Mouse (Mus musculus) layer of hippocampus, postnatal 36 days (tissue): ENCODE data around the gene Unc79. TPM values are rescaled to one million over a fixed set of nuclear protein-coding genes. Genes with fewer than 3 reads are reported as not detected.
A peak's percentile ranks its signal among the peaks of the same experiment; 100 is the strongest.

Source experiments
- DNase-seq, 2 experiments: peaks; one replicate each; pipeline ENCODE4 v3.0.0; 2022
- total RNA-seq, 2 experiments: library from RNA; stranded (reverse); gene quantifications; 2 replicates each; pipeline ENCODE4 v1.2.3; 2021

Unc79 gene
- total RNA-seq, 2 experiments from 2014 or later = 53.0 to 57.7 TPM

DNA sequence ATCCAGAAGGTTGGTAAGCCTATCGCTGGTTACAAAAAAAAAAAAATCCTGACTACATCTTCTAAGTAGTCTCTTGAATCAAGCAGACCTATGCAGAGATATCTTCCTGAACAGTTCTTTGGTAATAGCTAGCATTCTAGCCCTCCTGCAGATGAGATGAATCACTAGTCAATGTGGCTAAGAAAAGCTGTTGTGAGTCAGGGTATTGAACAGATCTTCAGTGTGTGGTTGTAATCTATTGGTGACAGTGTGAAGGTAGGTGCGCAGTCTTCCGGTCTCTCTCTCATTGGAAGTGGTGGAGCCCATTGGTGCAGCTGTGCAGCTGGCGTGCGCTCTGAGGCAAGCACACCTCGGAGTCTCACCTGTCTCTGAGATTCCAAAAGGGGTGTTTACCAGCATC, 180.3 kb downstream of the Unc79 start:
- DNase-seq = no peak

DNA sequence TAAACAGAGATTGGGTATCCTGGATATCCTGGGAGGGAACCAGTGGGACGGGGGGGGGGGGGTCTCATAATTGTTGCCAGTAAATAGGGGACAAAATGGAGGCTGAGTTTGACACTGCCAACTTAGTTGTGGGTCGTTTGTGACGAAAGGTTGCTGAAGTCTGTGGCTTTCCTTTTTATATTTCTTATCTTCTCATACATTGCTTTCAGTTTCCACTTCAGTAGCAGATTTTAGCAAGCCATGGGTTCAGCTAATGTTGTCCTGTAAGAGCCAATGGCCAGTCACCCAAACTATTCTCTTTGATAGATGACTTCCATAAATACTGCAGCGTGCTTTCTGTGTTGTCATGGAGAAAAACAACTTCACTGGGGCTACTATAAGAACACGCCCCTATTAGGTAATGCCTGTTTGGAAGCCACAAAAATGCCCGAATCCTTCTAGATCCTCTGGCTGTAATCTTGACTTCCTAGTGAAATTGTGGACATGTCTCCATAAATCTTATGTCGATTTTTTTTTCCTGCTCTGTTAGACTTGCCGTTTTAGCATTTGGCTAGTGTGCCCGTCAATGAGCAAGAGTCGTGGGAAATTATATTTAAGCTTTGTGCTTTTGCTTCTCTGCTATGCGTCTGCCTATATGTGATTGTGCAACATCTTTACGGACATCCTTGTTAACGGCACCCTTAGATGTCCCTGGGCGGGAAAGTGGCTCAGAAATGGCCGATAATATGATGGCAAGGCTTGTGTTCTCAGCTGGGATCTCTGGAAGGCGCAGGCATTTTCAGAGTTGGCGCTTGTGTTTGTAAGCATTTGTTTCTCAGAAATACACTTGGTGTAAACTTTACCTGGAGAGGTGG, 181.0 kb downstream of the Unc79 start:
- DNase-seq = no peak

DNA sequence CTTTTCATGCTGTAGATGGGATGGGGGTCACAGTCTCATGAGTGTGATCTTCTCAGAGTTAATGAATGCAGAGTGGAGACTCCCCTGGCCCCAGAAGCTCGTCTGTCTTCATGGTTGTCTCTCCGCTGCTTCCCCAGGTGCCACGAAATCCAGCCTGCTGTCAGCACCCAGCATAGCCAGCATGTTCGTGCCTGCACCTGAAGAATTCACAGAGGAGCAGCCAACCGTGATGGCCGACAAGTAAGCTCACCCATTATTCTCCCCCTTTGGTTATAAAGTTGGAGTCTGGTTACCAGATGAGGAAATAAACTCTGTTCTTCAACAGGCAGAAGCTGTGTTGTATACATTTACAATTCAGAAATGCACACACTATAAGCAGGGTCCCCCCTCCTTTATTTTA, 182.8 kb downstream of the Unc79 start:
- DNase-seq = no peak

DNA sequence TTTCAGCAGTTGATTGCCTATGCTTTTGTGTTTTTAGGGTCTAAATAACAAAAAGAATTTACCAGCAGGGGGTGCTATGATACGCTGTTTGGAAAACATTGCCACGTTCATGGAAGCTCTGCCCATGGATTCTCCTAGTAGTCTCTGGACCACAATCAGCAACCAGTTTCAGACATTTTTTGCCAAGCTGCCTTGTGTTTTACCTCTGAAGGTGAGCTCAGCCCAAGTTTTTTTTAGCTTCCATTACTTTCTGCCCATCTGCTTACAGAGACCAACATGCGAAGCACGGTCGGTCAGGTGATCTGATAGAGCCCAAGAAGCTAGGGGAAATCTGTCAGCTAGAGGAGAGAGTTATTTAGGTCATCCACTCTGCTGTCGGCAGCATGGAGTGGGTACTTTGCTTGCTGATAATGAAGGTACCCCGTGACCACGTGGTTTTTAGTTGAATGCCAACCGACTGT, 193.9 kb downstream of the Unc79 start:
- DNase-seq = no peak

DNA sequence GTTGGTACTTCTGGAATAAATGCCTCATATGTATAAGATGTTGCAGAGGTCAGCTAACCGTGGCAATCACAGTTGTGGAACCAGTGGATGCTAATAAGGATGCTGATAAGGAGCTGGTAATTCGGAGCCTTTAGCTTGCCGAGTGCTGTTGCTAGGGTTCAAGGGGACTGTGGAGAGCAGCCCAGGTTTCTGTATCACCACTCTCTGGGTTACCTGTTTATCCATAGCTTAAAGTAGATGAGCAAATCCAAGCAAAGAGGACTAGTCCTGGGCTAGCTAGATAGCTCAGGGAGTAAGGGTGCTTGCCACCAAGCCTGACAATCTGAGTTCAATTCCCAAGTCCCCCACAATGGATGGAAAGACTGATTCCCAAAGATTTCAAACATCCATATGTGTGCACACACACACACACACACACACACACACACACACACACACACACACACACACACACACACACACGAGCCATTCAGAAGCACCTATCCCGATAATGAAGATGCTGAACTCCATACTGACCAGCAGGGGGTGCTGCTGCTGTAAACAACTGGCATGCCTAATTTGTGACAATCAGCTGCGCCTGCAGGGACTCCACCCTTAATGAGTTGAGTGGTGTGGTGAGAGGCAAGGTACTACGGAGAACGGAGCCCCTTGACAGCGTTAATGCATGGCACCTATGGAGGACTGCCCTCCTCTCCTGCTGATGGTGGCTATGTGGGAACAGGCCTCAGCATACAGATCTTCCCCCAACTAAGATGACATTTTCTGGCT, 195.3 kb downstream of the Unc79 start:
- peak; percentile 23 to 26 for DNase-seq

DNA sequence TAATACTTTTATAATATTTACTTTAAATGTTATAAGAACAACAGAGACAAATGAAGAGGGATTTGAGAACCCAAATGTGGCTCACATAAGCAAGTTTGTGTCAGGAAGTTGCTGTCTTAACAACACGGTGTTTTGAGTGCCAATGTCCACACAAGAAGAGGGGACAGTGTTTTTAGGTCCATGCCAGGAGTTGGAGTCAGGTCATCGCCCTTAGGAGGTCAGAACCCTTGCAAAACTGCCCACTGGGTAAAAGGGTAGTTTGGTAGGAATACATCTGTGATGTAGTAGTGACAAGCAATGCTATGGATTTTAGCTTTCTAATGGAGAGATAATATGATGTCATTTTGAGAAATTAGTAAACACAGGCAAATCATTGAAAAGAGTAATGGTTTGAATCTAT, 201.6 kb downstream of the Unc79 start:
- no peak for DNase-seq

DNA sequence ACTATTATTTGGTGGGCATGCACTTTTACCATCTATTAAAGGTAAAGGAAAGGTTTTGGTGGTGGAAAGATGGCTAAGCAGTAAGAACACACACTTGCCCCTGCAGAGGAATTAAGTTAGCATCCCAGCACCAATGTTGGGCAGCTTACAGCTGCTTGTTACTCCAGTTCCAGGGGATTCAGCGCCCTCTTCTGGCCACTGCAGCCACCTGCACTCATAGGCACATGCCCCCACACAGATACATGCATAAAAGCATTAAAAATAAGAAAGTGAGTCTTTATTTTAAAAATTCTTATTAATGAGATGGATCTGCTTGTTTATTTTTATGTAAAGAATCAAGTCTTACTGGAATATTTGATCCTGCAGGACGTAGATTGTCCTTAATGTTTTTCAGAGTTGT, 206.3 kb downstream of the Unc79 start:
- DNase-seq = no peak

DNA sequence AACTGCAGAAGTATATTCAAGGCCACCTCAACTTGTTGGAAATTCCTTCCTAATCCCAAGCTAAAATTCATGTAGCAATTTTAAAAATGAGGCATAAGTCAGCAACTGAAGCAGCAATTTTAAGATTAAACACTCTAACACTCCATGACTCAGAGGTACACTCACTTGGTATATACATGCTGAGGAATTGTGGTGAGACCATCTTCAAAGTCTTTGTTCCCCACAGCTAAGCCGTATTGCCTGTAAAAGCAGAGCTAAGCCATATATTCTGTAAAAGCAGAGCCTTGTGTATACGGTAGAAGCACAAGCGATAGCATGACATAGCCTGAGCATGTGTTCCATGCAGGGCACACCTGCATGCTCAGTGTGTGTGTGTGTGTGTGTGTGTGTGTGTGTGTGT, 206.7 kb downstream of the Unc79 start:
- DNase-seq = no peak

DNA sequence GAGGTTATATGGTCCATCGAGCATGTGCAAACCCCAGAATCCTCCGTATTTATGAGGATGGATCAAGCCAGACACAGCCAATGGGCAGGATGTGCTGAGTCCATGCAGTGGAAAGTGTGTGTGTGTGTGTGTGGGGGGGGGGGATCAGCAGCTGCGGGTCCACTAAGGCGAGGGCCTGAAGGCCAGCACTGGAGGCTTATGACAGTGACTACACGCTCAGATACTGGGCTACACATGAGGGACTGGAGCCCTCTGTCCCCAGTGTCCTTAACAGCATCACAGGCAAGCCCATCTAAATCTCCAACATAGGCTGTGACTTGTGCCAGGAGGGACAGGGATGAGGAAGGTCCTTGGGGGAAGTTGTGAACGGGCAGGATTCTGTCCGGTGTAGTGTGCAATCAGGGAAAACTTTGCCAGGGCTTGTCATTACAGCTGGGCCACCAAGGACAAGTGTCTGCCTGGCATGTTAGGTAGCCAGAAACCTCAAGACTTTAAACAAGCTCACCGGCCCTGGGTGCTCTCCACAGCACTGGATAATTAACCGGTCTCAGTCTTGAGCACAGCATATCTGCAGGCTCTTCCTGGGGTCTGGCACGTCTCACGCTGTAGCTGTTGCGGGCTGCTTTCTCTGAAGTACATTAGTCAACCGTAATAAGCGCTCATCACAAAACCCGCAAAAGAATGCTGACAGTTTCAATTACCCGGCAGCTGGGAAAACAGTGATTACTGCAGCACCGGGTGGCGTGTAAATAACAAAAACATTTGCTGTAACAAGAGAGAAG, 208.7 kb downstream of the Unc79 start:
- DNase-seq = no peak

DNA sequence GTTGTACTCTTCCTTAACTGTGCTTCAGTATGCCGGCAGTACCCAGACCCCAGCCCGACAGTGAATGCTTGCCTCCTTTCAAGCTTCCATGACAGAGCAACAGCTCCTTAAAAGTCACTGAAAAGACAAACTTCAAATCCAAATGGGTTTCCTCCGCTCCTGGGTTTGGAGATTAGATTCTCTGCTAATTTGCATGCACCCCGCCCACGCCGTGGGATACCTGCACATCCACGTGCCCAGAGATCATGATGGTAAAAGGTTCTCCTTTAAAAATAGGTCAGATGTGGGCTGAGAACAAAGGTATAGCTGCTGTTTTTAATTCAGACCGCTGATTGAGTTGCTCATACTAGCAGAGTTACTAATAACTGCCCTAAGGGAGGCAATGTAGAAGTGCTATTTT, 210.4 kb downstream of the Unc79 start:
- no peak for DNase-seq

DNA sequence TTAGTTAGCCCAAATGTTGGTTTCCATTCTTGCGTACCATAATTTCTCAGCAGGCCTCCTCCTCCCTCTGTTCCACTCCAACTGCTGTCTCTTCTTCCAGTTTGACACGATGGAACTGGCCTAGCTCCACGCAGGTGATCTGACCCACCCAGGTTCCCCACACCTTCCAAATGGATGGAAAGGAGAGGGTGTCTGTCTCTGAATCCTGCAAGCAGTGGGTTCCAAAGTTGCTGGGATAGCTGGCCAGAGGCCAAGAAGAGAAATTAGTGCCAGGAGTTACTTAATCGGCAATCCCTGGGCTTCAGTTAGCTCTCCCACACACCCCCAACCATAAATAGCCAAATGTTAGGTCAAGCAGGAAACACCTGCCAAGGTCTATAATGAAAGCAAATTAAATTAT, 212.1 kb downstream of the Unc79 start:
- DNase-seq = no peak

DNA sequence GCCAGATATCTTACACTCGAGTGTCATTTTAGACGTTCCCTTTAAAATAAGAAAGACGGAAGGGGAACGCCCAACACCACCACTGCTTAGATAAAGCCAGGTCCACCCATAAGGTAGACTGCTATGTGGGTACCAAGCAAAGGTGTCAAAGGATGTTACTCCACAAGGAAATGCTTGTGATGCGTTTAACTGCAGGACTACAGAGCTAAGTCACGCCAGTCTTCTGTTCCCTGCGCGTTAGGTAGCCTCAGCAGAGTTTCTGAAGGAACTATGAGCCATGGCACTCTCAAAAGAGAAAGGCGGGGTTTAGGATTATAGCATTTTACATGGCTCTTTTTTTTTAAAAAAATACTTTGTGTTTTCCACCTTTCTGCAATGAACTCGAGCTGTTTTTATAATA, 214.9 kb downstream of the Unc79 start:
- DNase-seq = no peak

DNA sequence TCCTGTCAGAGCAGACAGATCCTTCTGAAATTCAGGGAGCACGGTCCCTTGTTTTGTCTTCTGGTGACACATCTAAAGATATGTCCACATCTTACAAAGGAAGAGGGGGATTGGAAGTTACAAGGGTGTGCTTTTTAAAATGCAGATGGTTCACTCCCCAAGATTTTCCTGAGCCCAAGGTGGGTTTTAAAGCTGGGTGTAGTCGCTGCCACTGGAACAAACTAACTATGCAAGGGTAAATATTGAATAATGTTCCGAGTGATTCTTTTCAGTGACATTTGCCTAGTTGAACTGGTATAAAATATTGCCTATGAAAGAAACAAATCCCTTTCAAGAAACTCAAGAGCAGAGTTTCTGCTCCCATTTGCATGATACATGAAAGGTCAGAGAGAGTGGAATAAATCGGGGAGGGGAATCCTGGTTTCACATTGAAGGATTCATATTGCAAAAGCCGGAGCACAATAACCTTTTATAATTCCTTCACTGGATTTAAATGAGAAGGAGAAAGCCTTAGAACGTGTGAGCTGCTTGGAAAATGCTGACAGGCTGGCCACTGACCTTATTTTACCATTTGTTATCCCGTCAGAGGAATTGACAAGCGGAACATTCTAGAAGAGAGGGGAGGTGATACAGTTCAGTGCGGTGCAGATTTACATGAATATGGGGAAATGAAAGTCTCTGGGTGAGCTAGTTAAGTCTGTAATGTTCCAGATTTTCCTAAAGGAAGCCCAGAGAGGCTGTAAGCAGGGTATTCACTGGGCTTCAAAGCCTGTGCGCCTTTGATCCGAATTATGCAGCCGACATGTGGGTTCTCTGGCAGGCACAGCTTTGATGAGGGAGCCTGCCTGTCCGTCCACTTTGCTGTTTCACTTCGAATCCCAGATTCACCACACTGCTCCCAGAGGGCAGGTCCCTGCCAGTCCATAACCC, 215.7 kb downstream of the Unc79 start:
- no peak for DNase-seq

DNA sequence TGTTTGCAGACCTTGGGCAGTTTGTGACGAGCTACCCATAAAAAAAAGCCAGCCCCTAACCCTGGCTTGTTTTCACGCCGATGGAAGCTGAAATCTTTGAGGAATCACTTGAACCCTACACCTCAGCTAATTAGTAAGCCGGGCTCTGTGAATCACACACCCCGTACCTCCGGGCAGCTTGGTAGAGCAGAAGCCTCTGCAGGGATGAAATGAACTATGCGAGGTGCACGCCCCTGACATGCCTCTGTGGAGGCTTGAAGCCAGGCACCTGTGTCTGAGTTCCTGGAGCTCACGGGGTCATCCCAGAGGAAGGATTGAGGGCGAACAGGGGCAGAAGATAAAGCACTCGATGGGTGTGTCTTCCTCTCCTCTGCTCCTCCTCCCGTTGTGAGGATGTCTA, 220.2 kb downstream of the Unc79 start:
- no peak for DNase-seq

DNA sequence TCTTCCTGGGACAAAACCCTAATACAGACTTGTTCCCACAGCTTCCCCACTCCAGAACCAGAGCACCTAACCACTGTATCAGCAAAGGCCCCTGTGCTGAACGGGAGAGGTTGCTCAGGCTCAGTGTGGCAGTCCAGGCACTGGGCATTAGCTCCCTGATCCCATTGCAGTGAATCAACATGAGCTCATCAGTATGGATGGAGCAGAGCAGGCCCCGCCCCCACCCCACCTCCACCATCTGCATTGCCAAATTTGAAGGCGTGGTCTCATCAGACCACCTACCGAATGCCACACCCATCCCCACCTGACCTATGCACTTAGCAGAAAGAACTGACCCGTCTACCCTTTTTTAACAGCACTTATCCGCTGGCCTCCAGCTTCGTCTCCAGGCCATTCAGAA, 234.4 kb downstream of the Unc79 start:
- no peak for DNase-seq

DNA sequence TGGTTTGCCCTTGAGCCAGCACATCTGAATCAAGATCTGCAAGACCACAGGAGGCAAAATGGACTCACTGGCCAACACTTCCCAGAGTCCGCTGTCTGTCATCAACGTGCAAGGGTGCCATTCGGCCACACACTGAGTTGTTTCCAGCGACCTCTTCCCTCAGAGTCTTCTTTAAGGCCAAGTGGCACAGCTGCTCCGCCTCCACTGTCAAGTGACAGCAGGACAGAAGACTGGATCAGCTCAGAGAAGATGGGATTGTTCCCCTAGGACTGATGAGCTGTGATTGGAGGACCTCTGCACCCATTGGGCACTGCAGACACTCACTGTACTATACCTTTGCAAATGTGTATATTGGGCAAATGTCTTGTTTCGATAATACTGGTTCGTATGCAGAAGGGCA, 238.4 kb downstream of the Unc79 start:
- DNase-seq = no peak

DNA sequence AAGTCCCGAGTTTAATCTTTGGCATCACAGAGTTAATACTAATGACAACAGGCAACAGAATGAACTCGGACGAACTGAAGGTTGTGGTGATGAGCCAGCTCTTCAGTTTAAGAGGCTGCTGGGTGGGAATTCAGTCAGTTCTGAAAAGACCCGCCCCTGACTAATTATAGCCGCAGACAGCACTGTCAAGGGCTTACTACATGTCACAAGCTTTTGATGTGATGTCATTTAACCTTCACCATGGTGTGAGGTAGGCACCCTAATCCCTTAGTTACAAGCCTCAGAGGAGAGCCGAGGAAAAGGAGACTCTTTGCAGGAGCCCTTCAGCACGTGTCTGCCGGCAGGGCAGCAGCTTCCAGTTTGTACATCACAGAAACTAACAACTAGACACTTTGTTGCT, 239.6 kb downstream of the Unc79 start:
- DNase-seq = no peak

DNA sequence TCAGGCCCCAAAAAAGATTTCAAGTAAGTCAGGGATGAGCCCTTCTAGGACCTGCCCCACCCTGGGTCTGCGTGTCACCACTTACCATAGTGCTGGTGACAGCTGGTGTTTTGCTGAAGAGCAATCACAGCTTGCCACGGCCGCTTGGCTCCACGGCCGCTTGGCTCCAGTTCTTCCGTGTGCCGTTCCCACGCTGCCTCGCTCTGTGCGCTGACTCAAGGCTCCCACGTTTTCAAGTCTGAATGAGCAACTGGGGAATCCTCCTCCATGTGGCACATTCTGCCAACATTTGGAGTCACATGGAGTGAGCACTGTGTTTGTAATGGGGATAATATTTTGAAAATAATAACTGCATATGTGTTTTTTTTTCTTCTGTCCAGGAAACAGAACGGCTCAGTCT, 241.1 kb downstream of the Unc79 start:
- DNase-seq = peak; percentile 64 to 74

DNA sequence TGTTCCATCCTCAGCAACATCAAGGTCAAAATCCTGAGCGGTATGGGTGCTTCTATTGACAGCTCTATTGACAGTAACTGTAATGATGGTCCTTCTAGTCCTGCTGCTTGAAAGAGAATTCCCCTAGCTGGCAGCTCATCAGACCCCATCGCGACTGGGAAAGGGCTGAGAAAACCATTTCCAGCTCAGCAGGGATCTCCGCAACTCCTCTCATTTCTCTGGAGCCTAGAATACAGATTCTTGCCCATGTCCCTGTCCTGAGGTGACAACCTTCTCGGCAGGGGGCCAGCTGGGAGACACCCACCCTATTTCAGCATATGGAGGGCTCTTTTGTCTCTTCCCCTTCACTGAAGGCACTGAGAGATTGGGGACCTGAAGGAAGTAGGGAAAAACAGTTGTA, 244.3 kb downstream of the Unc79 start:
- DNase-seq = no peak

DNA sequence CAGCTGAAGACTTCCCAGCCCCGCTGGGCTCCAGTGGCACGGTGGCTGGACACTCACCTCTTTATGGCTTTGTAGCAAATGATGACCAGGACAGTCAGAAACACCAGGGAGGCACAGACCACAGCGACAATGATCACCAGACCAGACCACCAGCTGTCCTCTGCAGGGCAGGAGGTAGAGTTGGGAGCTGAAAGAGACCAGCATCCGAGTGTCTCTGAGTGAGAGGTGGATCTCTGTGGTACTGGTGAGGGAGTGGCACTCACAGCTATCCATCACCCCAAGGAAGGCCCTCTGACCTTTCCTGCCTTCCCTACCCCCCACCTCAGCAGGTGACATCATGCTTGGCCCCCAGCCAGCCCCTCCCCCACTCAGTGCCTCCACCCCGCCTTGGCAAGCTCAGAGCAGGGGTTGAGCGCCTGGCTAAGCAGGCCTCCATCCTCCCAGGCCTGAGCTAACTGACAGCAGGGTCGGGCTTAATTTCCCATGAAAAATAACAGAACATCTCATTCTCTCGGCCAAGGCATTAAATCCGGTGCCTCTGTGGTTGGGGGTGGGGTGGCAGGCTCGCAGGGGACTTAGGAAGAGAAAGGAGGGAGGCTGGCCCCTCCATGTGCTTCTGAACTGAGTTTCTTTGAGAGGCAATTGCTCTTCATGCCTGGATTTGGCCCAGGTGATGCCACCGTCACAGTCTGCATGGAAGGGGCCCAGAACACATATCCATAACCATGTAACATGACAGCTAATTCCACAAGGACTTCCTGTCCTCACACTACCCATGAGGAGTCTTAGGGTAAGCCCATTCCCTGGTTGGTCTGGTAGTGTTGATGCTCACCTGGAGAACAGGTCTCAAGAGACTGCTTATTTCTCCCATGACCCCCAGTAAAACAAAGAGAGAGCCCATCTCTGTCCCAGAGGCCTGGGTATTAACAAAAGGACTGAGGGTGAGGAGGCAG, 254.2 kb downstream of the Unc79 start:
- no peak for DNase-seq

DNA sequence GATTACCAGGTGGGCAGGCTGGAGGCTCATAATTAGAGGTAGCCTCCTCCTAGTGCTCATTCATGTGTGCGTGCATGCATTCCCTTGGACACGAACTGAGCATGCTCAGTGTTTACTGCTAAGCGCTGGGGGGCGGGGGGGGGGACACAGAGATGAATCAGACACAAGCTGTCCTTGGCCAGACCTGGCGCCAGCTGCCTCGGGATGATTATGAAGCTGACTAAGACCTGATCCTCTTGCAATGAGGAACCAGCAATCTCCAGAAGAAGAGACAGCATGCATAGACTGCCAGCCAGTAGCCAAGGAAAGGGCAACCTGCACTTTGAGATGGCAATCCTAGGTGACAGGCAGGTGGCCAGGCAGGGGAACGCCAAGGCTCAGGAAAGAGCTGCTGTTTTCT, 256.9 kb downstream of the Unc79 start:
- DNase-seq = peak; percentile 39 to 43
